Mouse (Mus musculus): ENCODE results near the gene Maml3.

Gene Maml3

GRCm38 (mm10) chr3:51875629-51876028 lies 229.2 kb downstream of the Maml3 start:
- DNase-seq (ENCODE audit: low read depth, low spot score): no peak

- DNase-seq (ENCODE audit: low read depth, low spot score): no peak
Measured at GRCm38 (mm10) chr3:51874252-51874651, 230.6 kb downstream of the Maml3 start.

DNA sequence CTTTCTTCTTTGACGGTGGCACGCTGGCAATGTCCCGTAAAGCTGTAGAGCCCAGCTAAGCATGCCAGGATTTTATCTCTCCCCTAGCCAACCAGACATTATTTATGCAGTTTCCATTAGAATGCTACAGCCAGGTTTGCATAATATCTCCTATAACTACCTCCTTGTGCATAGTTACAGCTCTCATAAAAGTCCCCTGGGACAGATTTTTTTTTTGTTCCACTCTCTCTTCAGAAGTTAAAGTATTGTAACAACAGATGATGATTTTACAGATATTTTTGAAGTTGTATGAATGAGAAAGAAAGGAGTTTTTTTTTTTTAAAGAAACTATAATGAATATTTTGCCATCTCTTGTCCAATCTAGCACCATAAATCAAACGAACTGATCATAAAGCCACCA lies 232.1 kb downstream of the Maml3 start:
- no peak for DNase-seq (ENCODE audit: low read depth, low spot score)

GRCm38 (mm10) chr3:51871346-51871745 lies 233.5 kb downstream of the Maml3 start:
- no peak for DNase-seq (ENCODE audit: low read depth, low spot score)

- DNase-seq (ENCODE audit: low read depth, low spot score): no peak
Measured at GRCm38 (mm10) chr3:51869980-51870379, 234.9 kb downstream of the Maml3 start.

- no peak for DNase-seq (ENCODE audit: low read depth, low spot score)
Measured at GRCm38 (mm10) chr3:51868857-51869256, 236.0 kb downstream of the Maml3 start.

DNA sequence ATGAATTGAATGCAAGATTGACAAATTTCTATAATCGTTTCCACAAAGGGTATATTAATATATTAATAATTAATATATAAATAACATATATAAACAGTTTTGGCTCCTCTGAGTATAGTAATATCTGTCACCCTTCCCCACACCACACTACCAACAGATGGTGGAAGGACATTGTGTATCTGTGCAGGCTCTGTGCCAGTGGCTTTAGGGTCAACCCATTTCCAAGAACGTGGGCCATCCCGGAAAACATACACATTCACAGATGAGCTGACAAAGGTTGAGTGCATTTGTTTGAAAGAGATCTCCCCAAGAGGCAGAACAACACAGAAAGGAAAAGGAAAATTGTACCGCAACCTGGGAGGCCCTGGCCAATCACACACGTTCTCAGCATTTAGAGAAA lies 238.4 kb downstream of the Maml3 start:
- DNase-seq (ENCODE audit: low read depth, low spot score): no peak

- no peak for DNase-seq (ENCODE audit: low read depth, low spot score)
Measured at GRCm38 (mm10) chr3:51861631-51862030, 243.2 kb downstream of the Maml3 start.

DNA sequence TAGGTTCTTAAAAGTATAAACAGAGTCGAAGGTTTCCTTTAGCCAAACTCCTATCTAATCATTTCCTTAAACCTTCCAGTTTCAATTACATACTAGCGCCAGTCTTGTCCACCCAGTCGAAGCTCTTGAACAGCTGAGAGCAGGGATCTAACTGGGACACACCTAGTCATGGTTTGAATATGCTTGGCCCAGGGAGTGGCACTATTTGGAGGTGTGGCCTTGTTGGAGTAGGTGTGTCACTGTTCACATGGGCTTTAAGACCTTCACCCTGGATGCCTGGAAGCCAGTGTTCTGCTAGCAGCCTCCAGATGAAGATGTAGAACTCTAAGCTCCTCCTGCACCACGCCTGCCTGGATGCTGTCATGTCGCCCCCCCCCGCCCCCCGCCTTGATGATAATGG lies 244.4 kb downstream of the Maml3 start:
- no peak for DNase-seq (ENCODE audit: low read depth, low spot score)

DNA sequence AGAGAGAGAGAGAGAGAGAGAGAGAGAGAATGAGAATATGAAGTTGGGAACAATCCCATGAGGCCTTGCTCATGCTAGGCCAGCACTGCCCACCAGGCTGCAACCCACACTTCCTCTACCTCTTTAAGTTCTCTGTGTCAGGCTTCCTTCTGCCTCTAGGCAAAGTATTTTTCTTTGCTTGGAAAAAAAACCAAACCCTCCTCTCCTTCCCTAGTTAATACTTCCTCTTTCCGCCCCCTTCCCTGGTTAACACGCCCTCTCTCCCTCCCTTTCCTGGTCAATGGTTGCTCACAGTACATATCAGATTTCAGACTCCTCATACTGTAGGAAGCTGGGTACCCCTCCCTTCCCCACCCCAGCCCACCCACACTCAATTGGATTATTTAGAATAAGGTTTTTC lies 245.7 kb downstream of the Maml3 start:
- no peak for DNase-seq (ENCODE audit: low read depth, low spot score)

DNA sequence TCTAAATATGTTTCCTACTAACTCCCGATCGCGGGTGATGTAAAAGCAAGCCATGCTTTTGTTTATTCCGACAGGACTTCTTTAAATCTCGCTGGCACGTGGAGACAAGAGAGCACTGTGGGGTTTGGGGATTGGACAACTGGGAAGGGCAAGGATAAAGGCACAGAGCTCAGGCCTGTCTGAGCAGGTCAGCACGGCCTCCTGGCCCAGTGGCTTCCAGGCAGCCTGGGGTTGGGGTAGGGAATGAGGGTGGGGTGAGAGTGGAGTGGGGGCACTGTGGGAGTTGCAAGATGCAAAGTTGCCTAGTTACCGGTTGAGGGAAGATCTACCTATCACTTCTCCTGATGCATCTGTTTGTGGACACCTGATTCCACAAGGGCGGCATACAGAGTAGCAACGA lies 250.7 kb downstream of the Maml3 start:
- no peak for DNase-seq (ENCODE audit: low read depth, low spot score)

DNA sequence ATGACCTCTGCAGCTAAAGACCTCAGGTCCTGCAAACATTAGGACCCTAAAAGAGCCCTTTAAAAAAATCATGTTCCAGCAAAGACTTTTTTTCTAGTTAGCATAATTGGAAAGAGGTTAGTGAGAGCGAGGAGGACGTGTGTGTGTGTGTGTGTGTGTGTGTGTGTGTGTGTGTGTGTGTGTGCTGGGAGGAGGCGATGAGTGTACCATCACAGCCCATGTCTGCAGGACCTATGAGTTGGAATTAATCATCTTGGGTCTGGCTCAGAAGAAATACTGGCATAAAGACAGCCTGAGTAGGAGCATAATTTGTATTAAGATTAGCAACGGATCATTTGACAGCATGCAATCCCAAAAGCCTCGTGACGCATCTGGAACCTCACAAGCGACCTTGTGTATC lies 251.3 kb downstream of the Maml3 start:
- DNase-seq (ENCODE audit: low read depth, low spot score): no peak

DNA sequence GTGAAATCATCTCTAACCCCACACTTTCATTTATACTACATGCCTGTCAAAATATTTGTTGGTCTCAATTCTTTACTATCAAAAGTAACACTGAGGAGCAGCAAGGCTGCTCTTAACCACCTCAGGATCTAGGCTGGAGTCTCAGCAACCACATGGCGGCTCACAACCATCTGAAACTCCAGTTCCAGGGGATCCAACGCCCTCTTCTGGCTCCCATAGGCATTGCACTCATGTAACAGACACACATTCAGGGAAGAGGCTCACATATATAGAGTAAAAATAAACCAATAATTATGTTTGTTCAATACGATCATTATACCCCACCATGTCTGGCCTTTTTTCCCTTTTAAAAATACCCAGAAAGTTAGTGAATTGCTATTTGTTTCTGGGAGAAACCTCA lies 252.2 kb downstream of the Maml3 start:
- no peak for DNase-seq (ENCODE audit: low read depth, low spot score)

GRCm38 (mm10) chr3:51851596-51851995 lies 253.3 kb downstream of the Maml3 start:
- DNase-seq (ENCODE audit: low read depth, low spot score): no peak

- DNase-seq (ENCODE audit: low read depth, low spot score): no peak
Measured at GRCm38 (mm10) chr3:51849462-51849861, 255.4 kb downstream of the Maml3 start.

- DNase-seq (ENCODE audit: low read depth, low spot score): no peak
Measured at GRCm38 (mm10) chr3:51847262-51847661, 257.6 kb downstream of the Maml3 start.

- DNase-seq (ENCODE audit: low read depth, low spot score): no peak
Measured at GRCm38 (mm10) chr3:51844255-51844654, 260.6 kb downstream of the Maml3 start.

GRCm38 (mm10) chr3:51842140-51842539 lies 262.7 kb downstream of the Maml3 start:
- DNase-seq (ENCODE audit: low read depth, low spot score): no peak

DNA sequence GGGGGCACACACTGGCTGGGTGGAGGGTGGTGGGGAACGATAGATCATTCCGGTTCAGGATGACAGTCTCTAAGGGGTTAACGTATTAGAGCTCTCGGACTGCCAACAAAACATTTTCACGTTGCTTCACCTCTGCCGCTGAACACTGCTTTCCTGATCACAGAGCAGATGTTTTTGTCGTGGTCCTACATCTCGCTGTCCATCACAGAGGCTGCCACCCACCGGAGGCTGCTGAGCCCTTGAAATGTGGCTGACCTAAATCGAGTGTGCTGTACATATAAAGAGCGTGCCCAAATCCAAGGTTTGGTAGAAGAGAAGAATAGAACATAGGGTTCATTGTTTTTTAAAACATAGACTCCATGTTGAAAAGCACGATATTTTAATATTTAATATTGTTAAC lies 263.3 kb downstream of the Maml3 start:
- DNase-seq (ENCODE audit: low read depth, low spot score): no peak

DNA sequence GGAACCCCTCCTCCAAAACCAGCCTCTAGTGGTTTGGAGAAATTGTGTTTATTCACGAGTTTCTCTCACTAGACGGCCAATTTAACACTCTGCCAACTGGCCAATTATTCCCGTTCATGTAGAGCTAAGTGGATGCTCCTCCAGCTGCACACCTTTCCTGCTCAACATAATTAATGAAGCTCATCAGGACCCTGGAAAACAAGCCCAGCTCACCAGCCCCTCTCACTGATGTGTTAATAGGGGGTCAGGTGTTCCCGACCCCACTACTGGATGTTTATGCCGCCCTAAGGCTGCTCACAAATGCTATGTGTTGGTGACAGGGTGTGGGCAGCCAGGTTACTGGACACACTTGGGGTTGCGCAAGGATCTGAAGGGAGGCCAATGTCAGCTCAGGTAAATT lies 263.7 kb downstream of the Maml3 start:
- DNase-seq (ENCODE audit: low read depth, low spot score): no peak

- DNase-seq (ENCODE audit: low read depth, low spot score): no peak
Measured at GRCm38 (mm10) chr3:51840095-51840805, 264.6 kb downstream of the Maml3 start.

DNA sequence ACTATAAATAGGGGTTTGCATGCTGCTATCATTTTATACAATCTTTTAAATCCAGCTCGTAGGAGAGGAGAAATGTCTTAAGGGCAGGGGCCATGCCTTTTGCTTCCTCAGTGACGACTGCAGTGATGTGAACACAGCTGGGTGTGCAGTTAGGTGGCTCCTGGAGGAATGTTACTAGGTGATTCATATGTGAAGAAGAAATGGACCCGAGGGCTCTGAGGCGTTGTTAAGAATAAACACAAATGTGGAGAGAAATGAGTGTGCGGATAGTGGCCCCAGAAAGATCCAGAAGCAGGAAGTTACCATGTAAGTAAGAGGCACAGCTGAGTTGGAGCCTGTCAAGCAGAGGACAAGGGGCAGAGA lies 265.5 kb downstream of the Maml3 start:
- no peak for DNase-seq (ENCODE audit: low read depth, low spot score)

- no peak for DNase-seq (ENCODE audit: low read depth, low spot score)
Measured at GRCm38 (mm10) chr3:51838696-51839352, 266.1 kb downstream of the Maml3 start.

DNA sequence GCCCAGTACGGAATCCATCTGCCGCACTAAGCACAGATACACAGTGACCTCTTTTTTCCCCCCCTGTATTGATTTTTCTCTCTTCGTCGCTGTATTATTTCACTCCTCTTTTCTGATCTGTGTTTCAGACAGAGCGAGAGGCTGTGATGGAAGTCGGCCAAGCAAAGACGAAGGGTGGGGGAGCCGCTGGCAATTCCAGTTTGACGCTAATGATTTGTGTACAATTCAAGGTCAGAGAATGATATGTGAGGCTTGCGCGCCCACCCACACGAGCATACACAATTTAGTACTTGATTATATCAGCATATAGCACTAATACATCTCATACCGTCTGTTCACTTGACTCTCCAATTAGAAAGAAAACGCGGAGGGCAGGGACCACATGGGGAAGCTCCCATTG lies 271.9 kb downstream of the Maml3 start:
- no peak for DNase-seq (ENCODE audit: low read depth, low spot score)
